Mouse (Mus musculus): Measurements from ENCODE around the gene Isyna1. TPM values are rescaled to one million over a fixed set of nuclear protein-coding genes. Genes with fewer than 3 reads are reported as not detected.

Gene Isyna1
- polyA plus RNA-seq, 1 experiment, result not detected

DNA sequence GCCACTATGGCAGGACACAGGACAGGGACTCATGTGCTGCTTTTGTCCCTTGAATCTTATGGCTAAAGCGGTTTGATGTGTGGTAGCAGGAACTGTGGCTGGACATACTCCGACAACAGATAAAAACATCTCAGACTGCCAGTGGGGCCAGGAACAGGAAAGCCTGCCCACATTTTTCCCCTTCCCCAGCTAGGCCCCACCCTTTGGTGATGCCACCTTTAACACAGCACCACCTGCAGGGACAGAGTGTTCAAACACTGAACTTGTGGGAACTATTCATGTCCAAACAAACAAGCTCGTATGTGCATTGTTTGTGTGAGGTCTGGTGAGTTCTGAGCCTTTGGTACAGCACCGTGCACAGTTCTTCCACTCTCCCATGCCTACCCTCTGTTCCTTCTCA, 35.8 kb upstream of the Isyna1 start:
- Histone ChIP-seq H3K27ac (ENCODE audit: insufficient read depth, low read depth, low read length) (no peak overlapping the region), H3K4me3 (ENCODE audit: insufficient read depth, low read depth, low read length) (no peak overlapping the region), H3K4me1 (ENCODE audit: control insufficient read depth, insufficient read depth, low read length) (peaks cover 35% of the 10 kb centered on the region)
- TF ChIP-seq POLR2A (IDR thresholded peaks at IDR 0.05; ENCODE audit: insufficient read depth, low read depth, low read length) (no peak), CTCF (IDR thresholded peaks at IDR 0.05; ENCODE audit: insufficient read depth, low read depth, low read length) (no peak)
- WGBS, result 63% methylated on average over 4 of the region's 4 CpGs

DNA sequence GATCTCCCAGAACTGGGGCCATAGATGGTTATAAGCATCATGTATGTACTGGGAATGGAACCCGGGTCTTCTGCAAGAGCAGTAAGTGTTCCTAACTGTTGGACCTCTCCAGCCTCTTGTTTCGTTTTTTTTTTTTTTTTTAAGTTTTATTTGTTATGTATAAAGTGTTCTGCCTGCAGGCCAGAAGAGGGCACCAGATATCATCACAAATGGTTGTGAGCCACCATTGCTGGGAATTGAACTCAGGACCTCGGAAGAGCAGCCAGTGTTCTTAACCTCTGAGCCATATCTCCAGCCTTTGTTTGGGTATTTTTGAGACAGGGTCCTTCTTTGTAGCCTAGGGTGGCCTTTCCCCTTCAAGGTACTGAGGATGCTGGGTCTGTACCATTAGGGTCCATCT, 35.2 kb upstream of the Isyna1 start:
- H3K4me1 ChIP-seq (ENCODE audit: control insufficient read depth, insufficient read depth, low read length), result peaks cover 30% of the 10 kb centered on the region
- H3K27ac ChIP-seq (ENCODE audit: insufficient read depth, low read depth, low read length), result no peak overlapping the region
- no peak for TF ChIP-seq POLR2A (IDR thresholded peaks at IDR 0.05; ENCODE audit: insufficient read depth, low read depth, low read length)
- no peak for TF ChIP-seq CTCF (IDR thresholded peaks at IDR 0.05; ENCODE audit: insufficient read depth, low read depth, low read length)
- WGBS, result 71% methylated on average over 3 of the region's 3 CpGs
- H3K4me3 ChIP-seq (ENCODE audit: insufficient read depth, low read depth, low read length), result no peak overlapping the region

DNA sequence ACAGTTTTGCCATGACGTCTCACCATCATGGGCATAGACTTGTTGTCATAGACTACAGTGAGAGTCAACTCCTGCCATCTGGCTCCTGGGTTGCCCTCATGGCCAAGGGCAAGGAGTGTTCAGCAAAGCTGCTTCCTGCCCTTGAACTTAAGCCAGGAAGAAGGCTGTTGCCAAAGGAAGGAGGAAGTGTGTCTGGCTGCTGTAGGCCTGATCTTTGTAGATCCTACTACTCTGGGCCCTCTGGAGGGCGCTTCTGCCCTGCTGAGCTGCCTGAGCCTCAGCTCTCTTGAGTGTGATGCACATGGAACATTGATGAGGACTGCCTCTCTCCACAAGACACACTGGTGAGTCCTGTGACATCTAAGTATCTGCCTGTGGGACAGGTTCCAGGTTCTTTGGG, 34.1 kb upstream of the Isyna1 start:
- peaks cover 35% of the 10 kb centered on the region for H3K4me1 ChIP-seq (ENCODE audit: control insufficient read depth, insufficient read depth, low read length)
- H3K4me3 ChIP-seq (ENCODE audit: insufficient read depth, low read depth, low read length), result no peak overlapping the region
- TF ChIP-seq CTCF (IDR thresholded peaks at IDR 0.05; ENCODE audit: insufficient read depth, low read depth, low read length) (no peak), POLR2A (IDR thresholded peaks at IDR 0.05; ENCODE audit: insufficient read depth, low read depth, low read length) (no peak)
- H3K27ac ChIP-seq (ENCODE audit: insufficient read depth, low read depth, low read length), result peak overlapping the region; percentile 23; the same call in 1 of the 2 replicates
- WGBS, result 36% methylated on average over 2 of the region's 2 CpGs

DNA sequence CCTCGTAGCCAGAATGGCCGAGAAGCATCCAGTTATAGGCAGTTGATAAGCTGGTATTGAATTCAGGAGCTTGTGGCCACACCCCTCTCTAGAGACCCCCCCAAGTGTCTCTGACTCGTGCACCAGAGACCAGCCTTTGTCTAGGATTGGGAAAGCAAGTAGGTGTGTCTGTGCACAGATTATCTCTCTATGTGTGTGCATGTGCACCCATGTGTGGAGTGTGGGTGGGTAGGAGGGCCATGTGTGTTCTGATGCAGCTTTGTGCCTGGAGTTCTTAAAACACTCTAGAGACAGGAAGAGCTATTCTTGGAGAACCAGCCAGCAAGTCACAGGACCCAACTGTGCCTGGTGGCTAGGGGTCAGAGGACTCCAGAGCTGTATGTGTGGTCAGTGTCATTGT, 33.6 kb upstream of the Isyna1 start:
- H3K27ac ChIP-seq (ENCODE audit: insufficient read depth, low read depth, low read length), result 0 out of 2 replicates have a peak overlapping the region, but pooled peaks have one; percentile 23
- TF ChIP-seq POLR2A (IDR thresholded peaks at IDR 0.05; ENCODE audit: insufficient read depth, low read depth, low read length), result no peak
- TF ChIP-seq CTCF (IDR thresholded peaks at IDR 0.05; ENCODE audit: insufficient read depth, low read depth, low read length), result no peak
- no peak overlapping the region for H3K4me3 ChIP-seq (ENCODE audit: insufficient read depth, low read depth, low read length)
- peaks cover 38% of the 10 kb centered on the region for H3K4me1 ChIP-seq (ENCODE audit: control insufficient read depth, insufficient read depth, low read length)
- 47% methylated on average over 3 of the region's 3 CpGs for WGBS

DNA sequence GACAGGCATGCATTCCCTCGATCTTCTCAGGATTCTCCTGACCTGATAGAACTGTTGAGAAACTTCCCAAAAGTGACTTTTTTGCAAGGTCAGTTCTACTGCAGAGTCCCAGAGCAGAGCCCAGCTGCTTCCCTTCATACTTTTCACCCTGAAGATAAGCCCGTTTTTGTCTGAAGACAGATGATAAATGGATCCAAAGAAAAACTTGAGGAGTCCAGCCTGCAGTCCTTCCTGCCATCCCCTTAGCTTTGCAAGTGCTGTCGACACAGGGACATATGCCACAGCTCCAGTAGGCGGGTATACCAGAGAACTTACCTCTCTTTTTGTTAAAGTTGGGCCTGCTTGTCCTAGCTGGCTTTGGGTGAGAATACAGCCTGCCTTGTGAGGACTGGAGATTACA, 32.8 kb upstream of the Isyna1 start:
- H3K4me3 ChIP-seq (ENCODE audit: insufficient read depth, low read depth, low read length), result no peak overlapping the region
- TF ChIP-seq CTCF (IDR thresholded peaks at IDR 0.05; ENCODE audit: insufficient read depth, low read depth, low read length) (no peak), POLR2A (IDR thresholded peaks at IDR 0.05; ENCODE audit: insufficient read depth, low read depth, low read length) (no peak)
- 77% methylated on average over 4 of the region's 4 CpGs for WGBS
- H3K27ac ChIP-seq (ENCODE audit: insufficient read depth, low read depth, low read length), result 0 out of 2 replicates have a peak overlapping the region, but pooled peaks have one; percentile 11
- peaks cover 41% of the 10 kb centered on the region for H3K4me1 ChIP-seq (ENCODE audit: control insufficient read depth, insufficient read depth, low read length)

DNA sequence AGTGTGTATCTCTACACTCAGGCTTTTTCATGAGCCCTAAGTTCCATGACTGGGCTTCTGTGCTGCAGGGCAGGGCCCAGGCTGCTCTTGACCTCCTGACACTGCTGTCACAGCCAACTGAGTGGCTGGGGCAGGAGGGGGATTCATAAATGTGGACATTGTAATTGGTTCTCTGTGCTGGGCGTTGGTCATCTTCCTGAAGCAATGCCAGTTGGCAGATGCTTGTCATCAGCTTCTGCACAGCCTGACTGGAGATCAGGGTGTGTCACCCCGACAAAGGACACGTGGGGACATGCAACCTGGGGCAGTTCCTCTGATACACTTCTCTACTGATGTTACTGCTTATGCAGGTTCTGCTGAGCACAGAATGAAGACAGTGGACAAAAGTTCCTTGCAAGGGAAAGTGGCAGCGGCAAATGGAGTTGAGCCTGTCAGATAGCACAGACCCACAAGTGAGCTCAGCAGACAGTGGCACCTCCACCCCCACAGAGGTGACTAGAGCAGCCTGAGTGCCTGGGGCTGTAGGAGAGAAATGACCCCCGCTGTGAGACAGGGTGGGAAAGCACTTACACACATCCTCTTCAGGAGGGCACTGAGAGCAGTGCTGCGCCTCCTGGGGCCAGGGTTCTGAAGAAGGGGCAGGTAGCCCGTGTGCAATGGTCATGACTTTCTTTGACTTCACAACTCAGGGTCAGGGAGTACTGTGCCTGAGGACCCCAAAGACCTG, 32.2 kb upstream of the Isyna1 start:
- peaks cover 41% of the 10 kb centered on the region for H3K4me1 ChIP-seq (ENCODE audit: control insufficient read depth, insufficient read depth, low read length)
- no peak for TF ChIP-seq CTCF (IDR thresholded peaks at IDR 0.05; ENCODE audit: insufficient read depth, low read depth, low read length)
- no peak for TF ChIP-seq POLR2A (IDR thresholded peaks at IDR 0.05; ENCODE audit: insufficient read depth, low read depth, low read length)
- no peak overlapping the region for H3K4me3 ChIP-seq (ENCODE audit: insufficient read depth, low read depth, low read length)
- peak overlapping the region; percentile 20; the same call in 1 of the 2 replicates for H3K27ac ChIP-seq (ENCODE audit: insufficient read depth, low read depth, low read length)
- WGBS, result 74% methylated on average over 7 of the region's 7 CpGs

DNA sequence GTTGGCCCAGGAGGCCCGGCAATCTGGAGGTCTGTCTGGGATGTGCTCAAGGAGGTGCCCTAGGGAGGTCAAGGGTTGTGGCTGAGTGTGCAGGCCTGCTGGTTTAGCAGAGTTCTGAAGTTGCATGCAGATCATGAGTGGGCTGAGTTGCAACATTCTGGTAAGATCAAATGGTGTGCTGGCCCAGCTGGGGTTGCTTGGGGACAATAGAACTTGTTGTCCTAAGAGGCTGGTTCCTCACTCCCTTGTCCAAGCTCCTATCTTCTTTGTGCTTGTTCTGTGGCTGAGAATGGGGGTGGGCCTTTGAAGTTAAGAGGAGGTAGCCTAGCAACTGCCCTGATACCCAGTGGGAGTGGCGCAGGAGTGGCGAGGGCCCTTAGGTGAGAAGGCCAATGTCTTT, 31.4 kb upstream of the Isyna1 start:
- WGBS, result 89% methylated on average over 3 of the region's 3 CpGs

DNA sequence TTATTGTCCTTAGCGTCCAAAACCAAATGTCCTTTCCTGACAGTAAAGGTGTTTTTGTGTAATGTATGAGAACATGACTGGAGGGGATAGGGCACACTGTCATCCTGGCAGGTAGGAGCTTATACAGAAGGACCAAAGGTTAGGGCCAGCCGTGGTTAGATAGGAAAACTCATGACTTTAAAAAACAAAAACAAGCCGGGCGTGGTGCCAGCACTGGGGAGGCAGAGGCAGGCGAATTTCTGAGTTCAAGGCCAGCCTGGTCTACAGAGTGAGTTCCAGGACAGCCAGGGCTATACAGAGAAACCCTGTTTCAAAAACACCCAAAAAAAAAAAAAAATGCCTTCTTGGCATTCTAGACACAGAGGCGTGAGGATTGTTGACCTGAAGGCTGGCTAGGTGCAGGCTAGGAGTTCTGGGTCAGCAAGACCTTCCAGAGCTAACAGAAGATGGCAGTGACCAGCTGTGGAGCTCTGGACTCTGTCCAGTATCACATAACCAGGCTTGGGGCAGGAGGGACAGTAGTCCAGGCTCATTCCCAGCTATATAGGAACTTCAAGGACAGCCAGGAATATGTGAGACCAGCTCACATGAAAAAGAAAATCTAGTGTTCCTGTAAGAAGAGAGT, 30.3 kb upstream of the Isyna1 start:
- TF ChIP-seq CTCF (IDR thresholded peaks at IDR 0.05; ENCODE audit: insufficient read depth, low read depth, low read length) (no peak), POLR2A (IDR thresholded peaks at IDR 0.05; ENCODE audit: insufficient read depth, low read depth, low read length) (no peak)
- WGBS, result 92% methylated on average over 6 of the region's 6 CpGs
- no peak overlapping the region for H3K27ac ChIP-seq (ENCODE audit: insufficient read depth, low read depth, low read length)

More for the DNA sequence above, 31.4 kb upstream of the Isyna1 start:
- no peak overlapping the region for H3K4me3 ChIP-seq (ENCODE audit: insufficient read depth, low read depth, low read length)
- H3K27ac ChIP-seq (ENCODE audit: insufficient read depth, low read depth, low read length), result no peak overlapping the region
- H3K4me1 ChIP-seq (ENCODE audit: control insufficient read depth, insufficient read depth, low read length), result peaks cover 41% of the 10 kb centered on the region
- TF ChIP-seq CTCF (IDR thresholded peaks at IDR 0.05; ENCODE audit: insufficient read depth, low read depth, low read length) (no peak), POLR2A (IDR thresholded peaks at IDR 0.05; ENCODE audit: insufficient read depth, low read depth, low read length) (no peak)

DNA sequence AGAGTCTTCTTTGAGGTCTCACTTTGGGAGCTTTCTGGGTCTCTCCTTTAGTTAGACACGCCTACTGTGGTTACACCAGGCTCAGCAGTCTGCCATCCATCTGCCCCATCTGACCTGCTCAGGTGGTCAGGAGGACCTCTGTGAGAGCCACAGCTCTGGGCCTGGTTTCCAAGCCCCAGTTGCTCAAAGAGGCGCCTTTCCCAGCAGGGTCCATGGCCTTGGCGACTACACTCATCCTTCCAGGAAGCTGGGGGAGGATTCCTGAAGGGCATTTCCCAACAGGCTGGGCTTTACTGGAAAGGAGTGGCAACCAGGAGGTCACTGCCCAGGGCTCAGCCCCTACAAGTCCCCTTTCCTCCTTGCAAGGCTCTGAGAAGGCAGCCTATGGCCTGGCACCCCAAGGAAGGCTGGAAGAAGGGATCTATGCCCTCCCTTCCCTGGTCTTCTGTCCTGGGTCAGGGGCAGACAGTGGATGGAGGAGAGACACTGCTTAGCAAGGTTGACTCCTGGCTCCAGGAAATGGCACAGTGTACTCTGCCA, 29.4 kb upstream of the Isyna1 start:
- no peak overlapping the region for H3K27ac ChIP-seq (ENCODE audit: insufficient read depth, low read depth, low read length)
- TF ChIP-seq POLR2A (IDR thresholded peaks at IDR 0.05; ENCODE audit: insufficient read depth, low read depth, low read length) (no peak), CTCF (IDR thresholded peaks at IDR 0.05; ENCODE audit: insufficient read depth, low read depth, low read length) (no peak)
- no peak overlapping the region for H3K4me3 ChIP-seq (ENCODE audit: insufficient read depth, low read depth, low read length)
- peaks cover 39% of the 10 kb centered on the region for H3K4me1 ChIP-seq (ENCODE audit: control insufficient read depth, insufficient read depth, low read length)
- 80% methylated on average over 3 of the region's 3 CpGs for WGBS

More for the DNA sequence above, 30.3 kb upstream of the Isyna1 start:
- H3K4me3 ChIP-seq (ENCODE audit: insufficient read depth, low read depth, low read length), result no peak overlapping the region
- peaks cover 41% of the 10 kb centered on the region for H3K4me1 ChIP-seq (ENCODE audit: control insufficient read depth, insufficient read depth, low read length)

Measured in olfactory bulb, adult 2 months (tissue).